Mouse (Mus musculus) left cerebral cortex, postnatal 14 days (tissue): ENCODE measurements around the gene Fstl1. TPM values are rescaled to one million over a fixed set of nuclear protein-coding genes. Genes with fewer than 3 reads are reported as not detected.

Experiments
- total RNA-seq, 2 experiments: library from RNA; stranded (reverse); gene quantifications; 2 replicates each; pipeline ENCODE4 v1.2.3; 2021

Gene Fstl1
- total RNA-seq, 2 experiments from 2014 or later: 44.8 to 49.1 TPM

Other genes with a start within 250 kb of the Fstl1 start
- 10 to 100 TPM; 15.1 TPM for gene Gtf2e1, start 237.1 kb upstream of the Fstl1 start, total RNA-seq
- 1 to 10 TPM; 8.1 to 9.4 TPM for gene Rabl3, start 237.0 kb upstream of the Fstl1 start, total RNA-seq
- not detected for gene Hgd, start 196.7 kb upstream of the Fstl1 start, total RNA-seq
- 10 to 100 TPM; 73.9 to 77.1 TPM for gene Ndufb4, start 122.4 kb upstream of the Fstl1 start, total RNA-seq
- not detected for gene Gm36028, start 84.3 kb downstream of the Fstl1 start, total RNA-seq
- gene Lrrc58, start 91.5 kb downstream of the Fstl1 start, total RNA-seq: 100 to 1,000 TPM; 108 to 119 TPM
- gene Gpr156, start 139.6 kb downstream of the Fstl1 start, total RNA-seq: under 1 TPM; 0.70 to 0.82 TPM